Mouse (Mus musculus) small intestine, adult 2 months (tissue): ENCODE measurements around the gene Cse1l.

Source experiments
- CTCF ChIP-seq: fragments of 200-500 bp; IDR thresholded peaks from 2 replicates; pipeline ENCODE4 v1.5.1; 2012; ENCODE audit warnings: low read depth, mild to moderate bottlenecking, control low read depth, inconsistent platforms, low read length, moderate library complexity, mixed read lengths; ENCODE audit not compliant: insufficient replicate concordance, insufficient read length; ENCODE audit errors: extremely low read depth
- POLR2A ChIP-seq: fragments of 200-500 bp; IDR thresholded peaks from 2 replicates; pipeline ENCODE4 v1.6.1; 2012; ENCODE audit warnings: low read depth, mild to moderate bottlenecking, control low read depth, inconsistent platforms, low read length, moderate library complexity

DNA sequence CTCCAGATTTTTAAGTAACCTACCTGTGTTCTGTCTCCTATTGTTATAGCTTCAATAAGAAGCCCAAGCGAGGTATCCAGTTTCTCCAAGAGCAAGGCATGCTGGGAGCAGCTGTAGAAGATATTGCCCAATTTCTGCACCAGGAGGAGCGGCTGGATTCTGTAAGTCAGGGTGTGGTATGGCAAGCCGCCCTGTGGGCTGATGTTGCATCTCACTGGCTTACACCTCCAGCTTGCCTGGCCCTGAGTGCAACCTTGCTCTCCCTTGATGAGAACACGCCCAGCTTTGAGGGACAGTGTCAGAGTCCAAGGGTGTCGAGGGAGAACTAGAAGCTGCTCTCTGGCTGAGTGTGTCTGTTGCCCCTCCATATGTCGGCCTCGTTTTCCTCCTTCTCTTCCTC, 46.6 kb upstream of the Cse1l start:
- no peak for TF ChIP-seq CTCF
- no peak for TF ChIP-seq POLR2A
